Mouse (Mus musculus) kidney, embryonic 15.5 days (tissue): ENCODE results near the gene Cdk1. TPM values are rescaled to one million over a fixed set of nuclear protein-coding genes. Genes with fewer than 3 reads are reported as not detected.
A peak's percentile ranks its signal among the peaks of the same experiment; 100 is the strongest.

ENCODE experiments used
- ATAC-seq: fragments of 200-750 bp; cut with Nextera tagmentation; replicated peaks from 2 replicates; pipeline ENCODE4 v1.8.0; 2017; ENCODE audit warnings: moderate TSS enrichment; ENCODE audit not compliant: low FRiP score
- H3K27ac ChIP-seq: fragments of 300-500 bp; sonication (generic); 2 replicates; pipeline ENCODE4 v1.5.1; 2015; ENCODE audit warnings: mild to moderate bottlenecking, inconsistent platforms
- H3K27me3 ChIP-seq: fragments of 300-500 bp; sonication (generic); 2 replicates; pipeline ENCODE4 v1.6.1; 2015; ENCODE audit warnings: inconsistent platforms
- H3K36me3 ChIP-seq: fragments of 300-500 bp; sonication (generic); 2 replicates; pipeline ENCODE4 v1.6.1; 2015; ENCODE audit warnings: inconsistent platforms
- H3K4me1 ChIP-seq: fragments of 300-500 bp; sonication (generic); 2 replicates; pipeline ENCODE4 v1.6.1; 2015; ENCODE audit warnings: inconsistent platforms
- H3K4me2 ChIP-seq: fragments of 300-500 bp; sonication (generic); 2 replicates; pipeline ENCODE4 v1.6.1; 2015; ENCODE audit warnings: moderate library complexity, mild to moderate bottlenecking, inconsistent platforms
- H3K4me3 ChIP-seq: fragments of 300-500 bp; sonication (generic); replicated peaks from 2 replicates; pipeline ENCODE4 v1.5.1; 2015; ENCODE audit warnings: mild to moderate bottlenecking, inconsistent platforms
- H3K9ac ChIP-seq: fragments of 300-500 bp; sonication (generic); 2 replicates; pipeline ENCODE4 v1.6.1; 2015; ENCODE audit warnings: mild to moderate bottlenecking, inconsistent platforms
- H3K9me3 ChIP-seq: fragments of 300-500 bp; sonication (generic); replicated peaks from 2 replicates; pipeline ENCODE4 v1.6.1; 2016; ENCODE audit warnings: inconsistent platforms
- WGBS: fragments of 180-500 bp; shearing (Covaris S2); methylation state at CpG from one replicate; pipeline ENCODE4 v1.1.7; 2015; ENCODE audit warnings: mixed read lengths; 5-methylcytosine and 5-hydroxymethylcytosine counted together
- polyA plus RNA-seq: library from polyadenylated mRNA; unstranded; fragments of >200 nt; fragmentation: Nextera tagmentation; extraction: Ambion mirVana; gene quantifications from 2 replicates; pipeline ENCODE4 v1.2.1, GENCODE M21; 2015

Gene Cdk1
- 490 and 496 TPM in 2 replicates for polyA plus RNA-seq

GRCm38 (mm10) chr10:69352212-69353085, at the start of gene Cdk1:
TSS of gene Cdk1 (minus strand) at chr10:69352938.
- ATAC-seq: peak; percentile 97
- H3K4me3 ChIP-seq: peak within 1 kb of the TSS; percentile 67
- no peaks in the 10 kb centered on the region for H3K27me3 ChIP-seq
- H3K4me2 ChIP-seq: peak within 1 kb of the TSS; percentile 75
- peaks cover 33% of the 10 kb centered on the region for H3K36me3 ChIP-seq
- H3K9ac ChIP-seq: peak within 1 kb of the TSS; percentile 79
- under 1% methylated on average over 51 of the region's 51 CpGs for WGBS
- peak within 1 kb of the TSS; percentile 81 for H3K27ac ChIP-seq
- no peaks in the 10 kb centered on the region for H3K9me3 ChIP-seq
- peaks cover 37% of the 10 kb centered on the region for H3K4me1 ChIP-seq

GRCm38 (mm10) chr10:69399814-69400385, 47.2 kb upstream of the Cdk1 start:
- Histone ChIP-seq H3K4me3 (peak overlapping the region; percentile 80), H3K4me2 (peak overlapping the region; percentile 99), H3K27me3 (peaks cover 43% of the 10 kb centered on the region), H3K36me3 (no peaks in the 10 kb centered on the region), H3K4me1 (peaks cover 28% of the 10 kb centered on the region), H3K27ac (no peak overlapping the region), H3K9ac (peak overlapping the region; percentile 60; the same call in 1 of the 2 replicates), H3K9me3 (no peaks in the 10 kb centered on the region)
- WGBS: 3% methylated on average over 17 of the region's 17 CpGs
- ATAC-seq: no peak

- Histone ChIP-seq H3K27ac (no peak within 1 kb of the TSS; the same call in 1 of the 2 replicates), H3K9me3 (no peaks in the 10 kb centered on the region), H3K9ac (peak within 1 kb of the TSS; percentile 60), H3K36me3 (no peaks in the 10 kb centered on the region), H3K4me1 (peaks cover 28% of the 10 kb centered on the region), H3K27me3 (peaks cover 43% of the 10 kb centered on the region), H3K4me3 (peak within 1 kb of the TSS; percentile 80), H3K4me2 (peak within 1 kb of the TSS; percentile 99)
- peak; percentile 91 for ATAC-seq
- WGBS: under 1% methylated on average over 75 of the region's 77 CpGs
Measured at GRCm38 (mm10) chr10:69398763-69399590, 46.2 kb upstream of the Cdk1 start, which contains the start of gene Ank3. TSS of gene Ank3 (plus strand) at chr10:69398773.

- Histone ChIP-seq H3K36me3 (no peaks in the 10 kb centered on the region), H3K4me3 (peak overlapping the region; percentile 80), H3K9ac (peak overlapping the region; percentile 60), H3K4me1 (peaks cover 28% of the 10 kb centered on the region), H3K27me3 (peaks cover 43% of the 10 kb centered on the region), H3K4me2 (peak overlapping the region; percentile 99), H3K27ac (no peak overlapping the region; the same call in 1 of the 2 replicates), H3K9me3 (no peaks in the 10 kb centered on the region)
- under 1% methylated on average over 26 of the region's 26 CpGs for WGBS
- peak; percentile 55; the same call in 1 of the 2 replicates for ATAC-seq
Measured at GRCm38 (mm10) chr10:69398197-69398762, 45.5 kb upstream of the Cdk1 start.

- WGBS: 91% methylated on average over 4 of the region's 4 CpGs
- H3K36me3 ChIP-seq: no peaks in the 10 kb centered on the region
- no peak overlapping the region for H3K27ac ChIP-seq
- H3K4me1 ChIP-seq: no peaks in the 10 kb centered on the region
- ATAC-seq: no peak
- no peaks in the 10 kb centered on the region for H3K27me3 ChIP-seq
- H3K4me3 ChIP-seq: no peak overlapping the region
- no peak overlapping the region for H3K9ac ChIP-seq
- H3K4me2 ChIP-seq: no peak overlapping the region
- H3K9me3 ChIP-seq: no peaks in the 10 kb centered on the region
Measured at GRCm38 (mm10) chr10:69389511-69389910, 36.8 kb upstream of the Cdk1 start.

GRCm38 (mm10) chr10:69386767-69387166, 34.0 kb upstream of the Cdk1 start:
- WGBS: 84% methylated on average over 8 of the region's 8 CpGs
- Histone ChIP-seq H3K4me3 (no peak overlapping the region), H3K4me1 (no peaks in the 10 kb centered on the region), H3K27me3 (no peaks in the 10 kb centered on the region), H3K36me3 (no peaks in the 10 kb centered on the region), H3K9ac (no peak overlapping the region), H3K4me2 (no peak overlapping the region), H3K27ac (no peak overlapping the region), H3K9me3 (no peaks in the 10 kb centered on the region)
- no peak for ATAC-seq

GRCm38 (mm10) chr10:69385136-69385535, 32.4 kb upstream of the Cdk1 start:
- Histone ChIP-seq H3K36me3 (no peaks in the 10 kb centered on the region), H3K27ac (no peak overlapping the region), H3K4me1 (no peaks in the 10 kb centered on the region), H3K9me3 (no peaks in the 10 kb centered on the region), H3K4me2 (no peak overlapping the region), H3K27me3 (no peaks in the 10 kb centered on the region), H3K4me3 (no peak overlapping the region), H3K9ac (no peak overlapping the region)
- WGBS: 96% methylated on average over 8 of the region's 8 CpGs
- no peak for ATAC-seq

- ATAC-seq: no peak
- 69% methylated on average over 11 of the region's 11 CpGs for WGBS
- Histone ChIP-seq H3K4me1 (no peaks in the 10 kb centered on the region), H3K27ac (no peak overlapping the region), H3K27me3 (no peaks in the 10 kb centered on the region), H3K9me3 (no peaks in the 10 kb centered on the region), H3K9ac (no peak overlapping the region), H3K4me3 (no peak overlapping the region), H3K4me2 (no peak overlapping the region), H3K36me3 (no peaks in the 10 kb centered on the region)
Measured at GRCm38 (mm10) chr10:69384640-69385039, 31.9 kb upstream of the Cdk1 start.

GRCm38 (mm10) chr10:69383186-69383585, 30.4 kb upstream of the Cdk1 start:
- no peak for ATAC-seq
- WGBS: 83% methylated on average over 1 of the region's 1 CpGs
- Histone ChIP-seq H3K36me3 (no peaks in the 10 kb centered on the region), H3K9ac (no peak overlapping the region), H3K9me3 (no peaks in the 10 kb centered on the region), H3K4me1 (no peaks in the 10 kb centered on the region), H3K27ac (no peak overlapping the region), H3K27me3 (no peaks in the 10 kb centered on the region), H3K4me2 (no peak overlapping the region), H3K4me3 (no peak overlapping the region)

- WGBS: 54% methylated on average over 7 of the region's 7 CpGs
- Histone ChIP-seq H3K9me3 (no peaks in the 10 kb centered on the region), H3K4me2 (no peak overlapping the region)
Measured at GRCm38 (mm10) chr10:69375154-69375553, 22.4 kb upstream of the Cdk1 start.

GRCm38 (mm10) chr10:69373796-69374550, 21.2 kb upstream of the Cdk1 start:
- H3K4me3 ChIP-seq: no peak overlapping the region
- H3K27ac ChIP-seq: no peak overlapping the region
- no peaks in the 10 kb centered on the region for H3K36me3 ChIP-seq
- no peaks in the 10 kb centered on the region for H3K9me3 ChIP-seq
- 69% methylated on average over 10 of the region's 10 CpGs for WGBS
- H3K27me3 ChIP-seq: no peaks in the 10 kb centered on the region
- H3K4me2 ChIP-seq: no peak overlapping the region
- H3K4me1 ChIP-seq: no peaks in the 10 kb centered on the region
- no peak for ATAC-seq
- H3K9ac ChIP-seq: no peak overlapping the region

More at GRCm38 (mm10) chr10:69375154-69375553, 22.4 kb upstream of the Cdk1 start:
- no peak for ATAC-seq
- no peaks in the 10 kb centered on the region for H3K36me3 ChIP-seq
- H3K9ac ChIP-seq: no peak overlapping the region
- no peak overlapping the region for H3K27ac ChIP-seq
- H3K27me3 ChIP-seq: no peaks in the 10 kb centered on the region
- H3K4me3 ChIP-seq: no peak overlapping the region
- H3K4me1 ChIP-seq: no peaks in the 10 kb centered on the region
